Mouse (Mus musculus) frontal cortex, adult (tissue): Measurements from ENCODE around the gene Cbr1.
"Not testable (repeated sequence)": the region's sequence is repeated elsewhere in the genome, so short reads cannot be mapped to it uniquely, and the experiment has no call there.

Source experiments
- ATAC-seq: cut with Nextera tagmentation; 2 replicates; pipeline ENCODE4 v1.9.2; 2017; ENCODE audit warnings: mild to moderate bottlenecking, moderate library complexity, mixed read lengths; ENCODE audit not compliant: low TSS enrichment

The Cbr1 gene

DNA sequence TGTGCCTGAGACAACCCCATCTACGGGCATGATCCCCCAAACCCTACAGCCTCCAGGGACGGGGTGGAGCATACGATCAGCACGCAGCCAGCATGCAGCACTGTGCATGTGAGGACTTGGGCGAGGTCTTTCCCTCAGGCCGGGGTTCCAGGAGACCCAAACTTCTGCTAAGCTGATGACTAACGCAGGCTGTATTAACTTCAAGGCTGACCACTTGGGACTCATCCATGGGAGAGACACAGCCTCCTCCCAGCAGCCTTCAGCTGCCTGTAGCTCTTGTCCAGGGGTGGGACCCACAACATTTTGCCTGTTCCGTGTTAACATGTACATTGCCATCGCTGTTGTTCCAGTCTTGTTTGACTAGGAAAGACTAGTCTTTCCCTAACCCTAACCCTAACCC is 8.1 kb upstream of the Cbr1 start:
- ATAC-seq = no peak

GRCm38 (mm10) chr16:93599461-93599860 is 6.2 kb upstream of the Cbr1 start:
- ATAC-seq = no peak

- peak; percentile 86 for ATAC-seq
Measured at GRCm38 (mm10) chr16:93603439-93604212, 2.0 kb upstream of the Cbr1 start, which contains the start of gene Setd4. Setd4 (minus strand) TSS chr16:93604063.

DNA sequence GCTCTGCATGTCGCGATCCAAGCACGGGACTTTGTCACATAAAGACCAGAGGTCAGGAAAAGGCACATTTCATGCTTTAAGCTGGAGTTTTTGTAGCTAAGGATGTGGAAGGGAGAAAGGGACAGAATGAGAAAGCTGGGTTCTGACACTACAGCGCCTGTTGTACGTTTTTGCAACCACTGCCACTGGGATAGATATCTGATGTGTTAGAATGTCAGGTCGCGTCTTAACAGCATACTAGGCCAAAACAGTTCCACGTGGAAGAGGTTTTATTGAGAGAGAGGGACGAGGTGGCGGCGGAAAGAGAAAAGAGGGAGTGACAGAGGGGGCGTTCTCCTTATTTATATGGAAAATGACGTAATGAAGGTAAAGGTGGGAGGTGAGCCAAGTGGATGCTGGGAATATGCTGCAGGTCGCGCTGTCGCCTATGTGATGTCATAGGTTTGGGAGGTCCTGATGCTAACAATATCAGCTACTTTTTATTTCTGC is 1.1 kb upstream of the Cbr1 start:
- ATAC-seq = no peak

DNA sequence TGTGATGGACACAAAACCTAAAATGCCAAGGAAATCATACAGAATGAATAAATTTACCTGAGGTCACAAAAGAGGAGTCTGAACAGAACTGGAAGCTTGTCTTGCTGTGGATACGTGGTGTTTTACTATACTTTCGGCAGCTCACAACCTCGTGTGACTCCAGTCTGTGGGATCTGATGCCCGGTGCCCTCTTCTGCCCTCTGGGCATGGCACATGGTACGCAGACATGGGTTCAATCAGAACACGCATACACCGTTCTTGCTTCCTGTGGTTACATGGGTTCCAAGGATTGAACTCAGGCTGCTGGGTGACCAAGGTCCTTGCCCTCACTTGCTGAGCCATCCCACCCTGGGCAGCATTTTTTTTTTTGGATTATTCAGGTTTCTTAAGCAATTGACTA is 493 bp downstream of the Cbr1 start:
- no peak for ATAC-seq

- peak; percentile 19; the same call in 1 of the 2 replicates for ATAC-seq
Measured at GRCm38 (mm10) chr16:93607669-93608101, 2.0 kb downstream of the Cbr1 start.

GRCm38 (mm10) chr16:93608731-93609130 is 3.1 kb downstream of the Cbr1 start:
- no peak for ATAC-seq

DNA sequence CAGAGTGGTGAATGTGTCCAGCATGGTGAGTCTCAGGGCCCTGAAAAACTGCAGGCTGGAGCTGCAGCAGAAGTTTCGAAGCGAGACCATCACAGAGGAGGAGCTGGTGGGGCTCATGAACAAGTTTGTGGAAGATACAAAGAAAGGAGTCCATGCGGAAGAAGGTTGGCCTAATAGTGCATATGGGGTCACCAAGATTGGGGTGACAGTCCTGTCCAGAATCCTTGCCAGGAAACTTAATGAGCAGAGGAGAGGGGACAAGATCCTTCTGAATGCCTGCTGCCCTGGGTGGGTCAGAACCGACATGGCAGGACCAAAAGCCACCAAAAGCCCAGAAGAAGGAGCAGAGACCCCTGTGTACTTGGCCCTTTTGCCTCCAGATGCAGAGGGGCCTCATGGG is 4.1 kb downstream of the Cbr1 start:
- no peak for ATAC-seq

DNA sequence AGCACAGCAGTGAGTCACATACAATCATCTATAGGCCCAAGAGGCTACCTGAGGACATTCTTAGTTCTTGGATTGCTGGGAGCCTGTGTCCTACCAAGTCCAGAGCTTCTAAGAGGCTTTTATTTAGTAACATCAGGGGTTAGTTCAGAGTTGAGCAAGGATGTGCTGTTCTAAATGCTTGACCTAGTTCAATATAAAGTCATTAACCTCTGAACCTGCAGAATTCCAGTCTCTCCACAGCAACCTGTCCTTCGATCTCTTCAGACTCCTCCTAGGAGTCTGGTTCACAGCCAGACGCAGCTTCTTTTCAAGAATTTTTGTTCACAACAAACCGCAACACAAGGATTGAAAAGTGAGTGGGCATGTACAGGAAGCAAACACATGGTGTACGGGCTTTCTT is 5.3 kb downstream of the Cbr1 start:
- ATAC-seq = no peak

DNA sequence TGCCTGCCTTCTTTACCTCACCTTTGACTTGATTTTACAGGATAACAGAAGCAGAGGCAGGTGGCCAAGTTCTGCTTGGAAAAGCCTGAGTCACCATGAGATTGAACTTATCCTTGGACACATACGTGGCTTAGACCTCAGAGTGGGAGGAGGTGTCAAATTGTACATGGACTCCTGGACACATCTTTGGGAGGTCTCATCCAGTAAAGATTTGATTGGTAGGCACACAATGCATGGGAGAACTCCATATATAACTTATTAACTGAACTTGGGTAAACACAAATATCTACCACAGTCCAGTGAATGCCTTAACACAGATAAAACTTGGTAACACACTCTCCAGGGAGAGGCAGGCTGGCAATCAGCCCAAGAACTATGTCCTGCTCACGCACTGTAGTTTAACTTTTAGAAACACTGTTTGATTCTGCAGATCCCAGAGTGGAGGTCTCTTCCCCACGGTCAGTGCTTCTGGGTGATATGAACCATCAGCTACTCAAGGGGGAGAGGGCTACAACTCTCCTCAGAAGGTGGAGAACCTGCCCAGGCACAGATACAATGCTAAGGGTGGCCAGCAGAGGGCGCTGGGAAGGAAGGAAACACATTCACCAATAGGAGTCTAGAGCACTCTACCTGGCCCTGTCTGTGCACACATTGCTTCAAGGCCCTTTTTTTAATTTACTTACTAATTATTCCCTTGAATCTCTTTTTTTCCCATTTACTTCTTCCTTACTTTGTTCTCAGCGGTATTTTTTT is 9.6 kb downstream of the Cbr1 start:
- ATAC-seq = peak; percentile 91

DNA sequence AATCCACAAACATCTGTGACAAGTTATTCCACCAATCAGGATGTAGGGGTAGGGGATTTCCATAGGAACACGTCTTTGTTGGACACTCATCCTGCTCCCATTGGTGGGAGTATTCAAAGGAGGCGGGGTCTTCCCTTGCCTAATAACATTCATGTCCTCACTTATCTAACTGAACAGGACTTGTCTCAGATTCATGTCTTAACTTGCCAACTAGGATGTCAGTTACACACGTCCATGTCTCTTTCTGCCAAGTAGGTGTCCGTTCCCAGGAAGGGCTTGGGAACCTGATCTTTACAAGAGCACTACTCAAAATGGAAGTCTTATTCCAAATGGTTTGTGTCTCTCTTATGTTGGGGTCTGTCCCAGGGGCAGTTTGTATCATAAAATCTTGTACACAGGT is 18.1 kb downstream of the Cbr1 start:
- not testable (repeated sequence) for ATAC-seq

GRCm38 (mm10) chr16:93624671-93625070 is 19.0 kb downstream of the Cbr1 start:
- ATAC-seq = no peak

GRCm38 (mm10) chr16:93626745-93627144 is 21.1 kb downstream of the Cbr1 start:
- ATAC-seq = peak; percentile 86

GRCm38 (mm10) chr16:93627761-93628400 is 22.2 kb downstream of the Cbr1 start, which contains the start of gene Gm5678:
Gm5678 (plus strand) TSS chr16:93628097.
- peak; percentile 86 for ATAC-seq

DNA sequence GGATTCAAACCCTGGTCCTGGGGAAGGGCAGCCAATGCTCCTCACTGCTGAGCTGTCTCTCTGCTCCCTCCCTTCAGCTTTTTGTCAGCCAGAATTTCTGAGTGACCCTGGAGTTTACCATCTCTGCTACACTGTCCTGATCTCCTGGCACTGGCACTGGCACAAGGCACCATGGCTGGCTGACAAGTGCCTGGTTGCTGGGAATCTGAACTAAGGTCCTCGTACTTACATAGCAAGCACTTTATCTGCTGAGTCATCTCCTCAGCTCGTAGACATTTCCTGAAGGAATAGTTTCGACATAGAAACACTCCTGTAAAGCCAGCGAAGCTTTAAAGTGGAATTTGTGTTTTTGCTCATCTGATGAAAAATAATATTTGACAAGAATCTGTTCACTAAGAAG is 38.4 kb downstream of the Cbr1 start:
- no peak for ATAC-seq

GRCm38 (mm10) chr16:93648441-93649183 is 43.0 kb downstream of the Cbr1 start:
- no peak for ATAC-seq
